Mouse (Mus musculus) liver, embryonic 14.5 days (tissue): Measurements from ENCODE around the gene Klhl26. TPM values are rescaled to one million over a fixed set of nuclear protein-coding genes. Genes with fewer than 3 reads are reported as not detected.

Experiments used
- ATAC-seq: fragments of 200-750 bp; cut with Nextera tagmentation; 2 replicates; pipeline ENCODE4 v1.8.0; 2017; ENCODE audit warnings: moderate number of reproducible peaks, mild to moderate bottlenecking, moderate library complexity; ENCODE audit not compliant: insufficient read depth
- DNase-seq, 3 experiments: peaks; one replicate each; pipeline ENCODE4 v3.0.0-alpha.2; 2012 to 2013; ENCODE audit warnings: low read depth in 3 of 3, low spot score in 3 of 3
- H3K27ac ChIP-seq: fragments of 300-500 bp; sonication (generic); 2 replicates; pipeline ENCODE4 v1.5.1; 2014; ENCODE audit warnings: moderate library complexity, mild to moderate bottlenecking, control low read depth, inconsistent platforms
- H3K27me3 ChIP-seq: fragments of 300-500 bp; sonication (generic); 2 replicates; pipeline ENCODE4 v1.6.1; 2014; ENCODE audit warnings: mild to moderate bottlenecking, low read length, moderate library complexity; ENCODE audit not compliant: control insufficient read depth, insufficient read depth
- H3K36me3 ChIP-seq: fragments of 300-500 bp; sonication (generic); replicated peaks from 2 replicates; pipeline ENCODE4 v1.6.1; 2014; ENCODE audit warnings: low read depth; ENCODE audit not compliant: control insufficient read depth, insufficient read depth
- H3K4me1 ChIP-seq, 2 experiments: fragments of 200-500 bp in 1 of 2; fragments of 300-500 bp in 1 of 2; sonication (generic) in 1 of 2; replicated peaks; 2 replicates each; pipeline ENCODE4 v1.6.1; 2012 to 2014; ENCODE audit warnings: antibody characterized with exemption in 1 of 2, inconsistent platforms in 1 of 2, low read length in 1 of 2; ENCODE audit not compliant: control insufficient read depth in 2 of 2, insufficient read depth in 2 of 2
- H3K4me2 ChIP-seq: fragments of 300-500 bp; sonication (generic); 2 replicates; pipeline ENCODE4 v1.6.1; 2014; ENCODE audit warnings: low read depth, mild to moderate bottlenecking, control low read depth, moderate library complexity
- H3K4me3 ChIP-seq, 2 experiments: fragments of 200-500 bp in 1 of 2; fragments of 300-500 bp in 1 of 2; sonication (generic) in 1 of 2; 2 replicates each; pipeline ENCODE4 v1.5.1; 2012 to 2014; ENCODE audit warnings: low read depth in 2 of 2, low read length in 2 of 2, mild to moderate bottlenecking in 2 of 2, control low read depth in 1 of 2, inconsistent platforms in 1 of 2, moderate library complexity in 1 of 2; ENCODE audit not compliant: insufficient read depth in 1 of 2
- H3K9ac ChIP-seq: fragments of 300-500 bp; sonication (generic); replicated peaks from 2 replicates; pipeline ENCODE4 v1.6.1; 2014; ENCODE audit warnings: mild to moderate bottlenecking, control low read depth, moderate library complexity
- H3K9me3 ChIP-seq: fragments of 300-500 bp; sonication (generic); 2 replicates; pipeline ENCODE4 v1.6.1; 2016; ENCODE audit warnings: low read length, mixed read lengths; ENCODE audit not compliant: control insufficient read depth
- CTCF ChIP-seq: IDR thresholded peaks from 2 replicates; pipeline ENCODE4 v1.5.1; 2016; ENCODE audit warnings: antibody characterized with exemption, low read depth, control low read depth
- EP300 ChIP-seq: IDR thresholded peaks from 2 replicates; pipeline ENCODE4 v1.6.1; 2016; ENCODE audit warnings: antibody characterized with exemption, low read depth
- WGBS: fragments of 180-500 bp; shearing (Covaris S2); extraction: QIAGEN DNeasy Blood & Tissue Kit; methylation state at CpG from one replicate; pipeline ENCODE4 v1.1.7; 2014; ENCODE audit not compliant: insufficient replicate concordance; 5-methylcytosine and 5-hydroxymethylcytosine counted together
- polyA plus RNA-seq, 2 experiments: library from polyadenylated mRNA; depleted of rRNA in 1 of 2; stranded (reverse) in 1 of 2; unstranded in 1 of 2; fragments of >200 nt; fragmentation: Nextera tagmentation in 1 of 2; extraction: Ambion mirVana in 1 of 2; gene quantifications; 2 replicates each; pipeline versions ENCODE4 v1.2.1 to v1.2.3; 2012 to 2014

Gene Klhl26
- polyA plus RNA-seq, 2 experiments = 5.0 to 6.5 TPM

DNA sequence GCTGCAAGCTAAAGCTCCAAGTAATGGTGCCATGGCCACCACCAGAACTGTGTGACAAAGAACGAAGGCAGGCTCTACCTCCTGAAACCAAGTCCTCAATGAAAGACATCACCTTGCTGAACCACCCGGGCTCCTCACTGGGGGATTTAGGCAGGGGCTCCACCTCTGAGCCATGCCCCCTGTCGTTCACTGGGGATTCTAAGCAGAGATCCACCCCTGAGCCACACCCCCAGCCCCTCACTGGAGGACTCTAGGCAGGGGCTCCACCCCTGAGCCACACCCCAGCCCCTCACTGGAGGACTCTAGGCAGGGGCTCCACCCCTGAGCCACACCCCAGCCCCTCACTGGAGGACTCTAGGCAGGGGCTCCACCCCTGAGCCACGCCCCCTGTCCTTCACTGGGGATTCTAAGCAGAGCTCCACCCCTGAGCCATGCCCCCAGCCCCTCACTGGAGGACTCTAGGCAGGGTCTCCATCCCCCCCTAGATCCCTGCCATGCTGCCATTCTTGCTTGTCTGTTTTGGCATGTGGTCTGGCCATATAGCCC lies 43.7 kb downstream of the Klhl26 start:
- ATAC-seq = peak; percentile 65
- H3K9me3 ChIP-seq = no peaks in the 10 kb centered on the region
- no peak for DNase-seq
- no peak overlapping the region for H3K9ac ChIP-seq
- H3K27me3 ChIP-seq = no peaks in the 10 kb centered on the region
- WGBS = 50% methylated on average over 4 of the region's 4 CpGs
- TF ChIP-seq EP300 = no peak
- TF ChIP-seq CTCF = no peak
- no peak overlapping the region for H3K27ac ChIP-seq
- H3K36me3 ChIP-seq = no peaks in the 10 kb centered on the region
- no peak overlapping the region for H3K4me3 ChIP-seq
- peaks cover 0 to 7% of the 10 kb centered on the region in 2 experiments; a peak in 1 of 4 replicates for H3K4me1 ChIP-seq
- no peak overlapping the region for H3K4me2 ChIP-seq

DNA sequence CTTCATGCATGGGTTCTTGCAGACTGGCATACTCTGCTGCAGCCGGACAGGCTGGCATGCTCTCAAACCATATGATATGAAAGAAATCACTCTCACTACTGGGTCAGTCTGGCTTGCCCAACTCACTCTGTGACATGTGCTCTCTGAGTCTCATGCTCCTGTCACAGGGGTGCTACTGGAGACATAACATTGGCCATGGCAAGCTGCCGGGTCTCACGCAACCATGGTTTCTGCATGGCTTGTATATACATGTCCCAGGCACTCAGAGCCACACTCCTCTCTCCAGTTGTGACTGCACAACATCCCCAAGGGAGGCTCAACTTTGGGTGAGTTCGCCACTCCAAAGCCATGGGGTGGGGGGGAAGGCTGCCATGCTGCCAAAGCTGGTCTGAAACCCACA lies 45.6 kb downstream of the Klhl26 start:
- WGBS = 75% methylated on average over 4 of the region's 4 CpGs

DNA sequence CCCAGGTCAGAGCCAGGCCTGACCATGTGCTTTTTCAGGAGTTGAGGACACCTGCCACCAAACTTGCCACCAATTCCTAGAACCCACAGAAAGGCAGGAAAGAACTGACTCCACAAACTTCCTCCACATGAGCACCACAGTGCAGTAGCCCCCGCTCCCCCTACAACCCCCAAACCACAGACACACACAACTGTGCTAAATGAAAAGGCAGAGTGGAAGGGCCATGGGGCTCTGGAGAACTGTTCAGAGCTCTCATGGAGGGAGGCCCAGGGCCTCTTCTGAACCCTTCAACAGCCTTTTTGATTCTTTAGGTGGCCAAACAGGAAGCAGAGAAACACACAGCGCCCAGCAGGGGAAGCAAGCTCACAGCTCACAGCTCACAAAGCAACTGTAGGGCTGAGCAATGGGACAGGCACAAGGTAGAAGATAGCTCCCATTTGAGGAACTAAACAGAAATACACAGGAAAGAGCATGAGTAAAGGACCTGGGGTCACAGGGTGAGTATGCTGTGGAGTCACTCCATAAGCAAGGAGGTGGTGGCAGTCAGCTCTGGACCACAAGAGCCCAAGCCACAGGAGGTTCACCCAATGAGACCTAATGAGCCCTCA lies 50.4 kb downstream of the Klhl26 start:
- peaks cover 13 to 32% of the 10 kb centered on the region in 2 experiments for H3K4me1 ChIP-seq
- DNase-seq = no peak
- H3K4me3 ChIP-seq = no peak overlapping the region
- no peak overlapping the region for H3K9ac ChIP-seq
- H3K27ac ChIP-seq = no peak overlapping the region
- H3K36me3 ChIP-seq = no peaks in the 10 kb centered on the region
- no peaks in the 10 kb centered on the region for H3K27me3 ChIP-seq
- no peak overlapping the region for H3K4me2 ChIP-seq
- H3K9me3 ChIP-seq = no peaks in the 10 kb centered on the region
- no peak for ATAC-seq
- WGBS = 51% methylated on average over 2 of the region's 2 CpGs
- TF ChIP-seq EP300 = no peak
- no peak for TF ChIP-seq CTCF

More for the DNA sequence above, 45.6 kb downstream of the Klhl26 start:
- no peaks in the 10 kb centered on the region for H3K27me3 ChIP-seq
- DNase-seq = no peak
- ATAC-seq = no peak
- no peak overlapping the region for H3K4me3 ChIP-seq
- no peak overlapping the region for H3K4me2 ChIP-seq
- no peak overlapping the region for H3K27ac ChIP-seq
- H3K9ac ChIP-seq = no peak overlapping the region
- no peaks in the 10 kb centered on the region for H3K9me3 ChIP-seq
- H3K4me1 ChIP-seq = peaks cover under 1 to 13% of the 10 kb centered on the region in 2 experiments; a peak in 2 of 4 replicates
- no peak for TF ChIP-seq CTCF
- no peak for TF ChIP-seq EP300
- no peaks in the 10 kb centered on the region for H3K36me3 ChIP-seq

DNA sequence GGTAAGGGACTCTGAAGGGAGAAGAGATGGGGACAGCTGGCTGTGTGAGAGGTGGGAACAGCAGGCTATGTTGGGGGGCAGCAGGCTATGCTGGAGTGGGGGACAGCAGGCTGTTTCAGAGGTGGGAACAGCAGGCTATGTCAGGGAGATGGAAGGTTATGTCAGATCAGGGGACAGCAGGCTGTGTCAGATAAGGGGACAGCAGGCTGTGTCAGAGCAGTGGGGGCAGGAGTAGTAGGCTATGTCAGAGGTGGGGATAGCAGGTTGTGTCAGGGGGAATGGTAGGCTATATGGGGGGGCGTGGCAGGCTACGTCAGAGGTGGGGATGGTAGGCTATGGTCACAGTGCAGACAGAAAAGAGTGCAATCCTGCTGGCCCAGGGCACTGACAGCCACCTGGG lies 54.0 kb downstream of the Klhl26 start:
- H3K4me1 ChIP-seq = peaks cover 23 to 51% of the 10 kb centered on the region in 2 experiments
- ATAC-seq (peak; percentile 83), DNase-seq (peak in 2 of 3 experiments; percentile 66 to 73)
- H3K36me3 ChIP-seq = no peaks in the 10 kb centered on the region
- H3K27me3 ChIP-seq = no peaks in the 10 kb centered on the region
- no peak overlapping the region for H3K4me3 ChIP-seq
- WGBS = 25% methylated on average over 2 of the region's 2 CpGs
- H3K4me2 ChIP-seq = no peak overlapping the region
- peak overlapping the region; percentile 20; the same call in 1 of the 2 replicates for H3K9ac ChIP-seq
- H3K27ac ChIP-seq = peak overlapping the region; percentile 67
- H3K9me3 ChIP-seq = no peaks in the 10 kb centered on the region
- TF ChIP-seq CTCF (no peak), EP300 (peak; percentile 40; the same call in 1 of the 2 replicates)

DNA sequence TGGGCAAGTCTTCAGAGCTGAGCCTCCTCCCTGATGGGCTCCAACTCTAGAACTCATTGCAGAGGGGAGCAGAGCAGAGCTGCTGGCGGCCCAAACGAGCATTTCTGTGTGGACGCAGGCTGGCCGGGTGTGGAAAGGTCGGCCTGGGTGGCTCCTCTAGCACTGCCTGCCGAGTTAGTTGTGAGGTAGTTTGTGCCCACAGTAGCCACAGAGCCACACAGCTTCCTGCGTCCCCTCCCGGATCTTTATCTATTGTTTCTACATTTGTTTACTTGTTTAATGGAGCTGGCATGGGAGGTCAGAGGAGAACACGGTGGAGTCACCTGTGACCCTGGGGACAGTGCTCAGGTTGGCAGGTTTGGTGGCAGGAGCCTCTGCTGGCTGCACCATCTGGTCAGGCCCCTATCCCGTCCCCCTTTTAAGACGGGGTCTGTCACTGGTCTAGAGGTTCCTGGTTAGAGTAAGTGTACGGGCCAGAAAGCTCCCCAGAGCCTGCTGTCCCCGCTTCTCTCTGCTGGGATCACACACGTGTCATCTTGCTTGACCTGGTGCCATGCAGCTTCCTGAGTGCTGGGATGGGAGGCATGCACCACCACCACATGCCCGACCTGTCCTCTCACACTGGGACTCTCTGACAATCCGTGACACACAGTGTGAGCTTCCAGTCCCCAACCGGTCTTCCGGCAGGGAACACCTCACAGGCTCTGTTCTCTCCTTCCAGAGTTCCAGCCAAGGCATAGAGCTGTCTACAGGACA lies 55.2 kb downstream of the Klhl26 start:
- Histone ChIP-seq H3K4me2 (no peak overlapping the region), H3K27me3 (no peaks in the 10 kb centered on the region), H3K4me1 (peaks cover 28 to 54% of the 10 kb centered on the region in 2 experiments), H3K9ac (no peak overlapping the region; the same call in 1 of the 2 replicates), H3K27ac (peak overlapping the region; percentile 67), H3K36me3 (no peaks in the 10 kb centered on the region), H3K4me3 (no peak overlapping the region), H3K9me3 (no peaks in the 10 kb centered on the region)
- ATAC-seq (no peak), DNase-seq (no peak)
- 45% methylated on average over 18 of the region's 18 CpGs for WGBS
- TF ChIP-seq CTCF (no peak), EP300 (no peak)
